Mouse (Mus musculus): ENCODE measurements at regions not wholly inside any gene's neighbourhood (a gene's known extent, or its start where the extent isn't known, plus 50 kb on each side); places are given as distances from the start of the nearest gene placed in this dataset.
A peak's percentile ranks its signal among the peaks of the same experiment; 100 is the strongest.

DNA sequence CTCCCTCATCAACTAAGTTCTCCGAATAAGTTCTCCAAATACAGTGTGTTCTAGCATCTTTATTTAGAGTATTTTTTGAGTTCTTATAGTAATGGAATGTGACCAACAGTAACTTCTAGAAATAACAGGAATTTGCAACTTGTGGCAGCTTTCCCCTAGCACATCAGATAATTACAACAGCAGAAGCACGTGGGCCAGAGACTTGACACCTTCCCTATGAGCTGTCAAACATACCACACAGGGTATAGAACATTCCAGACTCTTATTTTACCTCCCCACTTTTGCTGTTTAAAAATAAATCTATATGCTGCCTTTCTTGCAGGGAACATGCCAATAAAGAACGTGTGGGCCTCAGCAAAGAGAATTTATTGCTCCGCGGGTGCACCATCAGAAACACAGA is 77.4 kb upstream of the Commd8 start:
- peak; percentile 31 to 73 for DNase-seq (ENCODE audit: low spot score in 2 of 2)

DNA sequence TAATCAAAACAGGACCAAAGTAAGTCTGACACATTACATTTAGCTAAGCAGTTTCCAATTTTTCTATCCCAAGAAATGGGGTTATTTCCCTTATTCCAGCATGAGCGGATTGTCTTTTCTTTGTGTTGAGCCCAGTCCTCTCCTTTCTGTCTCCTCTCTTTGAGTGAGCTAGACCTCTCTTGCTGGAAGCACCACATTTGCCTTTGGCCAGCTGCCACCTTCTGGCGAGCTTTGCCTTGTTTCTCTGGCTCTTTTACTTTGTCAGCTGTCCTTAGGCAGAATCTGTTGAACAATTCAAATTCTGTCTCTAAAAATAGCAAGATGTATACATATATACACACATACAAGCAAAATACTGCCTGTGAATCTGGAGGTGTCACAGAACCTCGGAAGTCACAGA is 76.1 kb upstream of the Commd8 start:
- intact Hi-C loops (cut with DNase I), result no loop called here

More for the DNA sequence above, 77.4 kb upstream of the Commd8 start:
- intact Hi-C loops (cut with DNase I), result no loop called here

GRCm38 (mm10) chr5:72242981-72243380 is 75.0 kb upstream of the Commd8 start:
- intact Hi-C loops (cut with DNase I), result no loop called here
- DNase-seq (ENCODE audit: low spot score in 2 of 2), result no peak

More for the DNA sequence above, 76.1 kb upstream of the Commd8 start:
- DNase-seq (ENCODE audit: low spot score in 2 of 2), result peak in 1 of 2 experiments; percentile 55

- intact Hi-C loops (cut with DNase I), result no loop called here
- DNase-seq (ENCODE audit: low spot score in 2 of 2), result no peak
Measured at GRCm38 (mm10) chr5:72241451-72241850, 73.5 kb upstream of the Commd8 start.

GRCm38 (mm10) chr5:72240271-72240670 is 72.3 kb upstream of the Commd8 start:
- intact Hi-C loops (cut with DNase I), result no loop called here
- DNase-seq (ENCODE audit: low spot score in 2 of 2), result no peak

GRCm38 (mm10) chr5:72227002-72227401 is 59.0 kb upstream of the Commd8 start:
- intact Hi-C loops (cut with DNase I), result no loop called here

GRCm38 (mm10) chr5:72225576-72226298 is 57.7 kb upstream of the Commd8 start:
- intact Hi-C loops (cut with DNase I), result no loop called here
- DNase-seq (ENCODE audit: low spot score in 2 of 2), result no peak

More at GRCm38 (mm10) chr5:72227002-72227401, 59.0 kb upstream of the Commd8 start:
- no peak for DNase-seq (ENCODE audit: low spot score in 2 of 2)

- no peak for DNase-seq (ENCODE audit: low spot score in 2 of 2)
- intact Hi-C loops (cut with DNase I), result no loop called here
Measured at GRCm38 (mm10) chr5:72225056-72225455, 57.1 kb upstream of the Commd8 start.

DNA sequence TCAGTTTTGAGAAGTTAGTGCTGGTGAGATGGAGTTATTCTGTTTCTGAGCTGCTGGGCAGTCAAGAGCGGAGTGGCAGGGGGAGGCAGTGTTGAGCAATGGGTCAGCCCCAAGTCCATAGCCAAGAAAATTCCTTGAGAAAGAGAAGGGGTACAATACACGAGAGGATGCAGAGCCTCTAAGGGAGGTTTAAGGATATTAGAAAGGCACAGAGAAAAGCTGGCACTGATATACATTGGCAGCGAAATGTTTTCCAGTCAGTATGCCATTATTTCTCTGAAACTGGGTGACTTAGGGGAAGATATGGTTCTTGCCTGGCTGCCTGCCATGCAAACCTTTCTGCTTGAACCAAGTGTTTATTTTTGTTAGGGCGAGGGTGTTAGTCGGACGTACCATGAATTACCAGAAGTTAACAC is 56.6 kb upstream of the Commd8 start:
- intact Hi-C loops (cut with DNase I), result no loop called here

GRCm38 (mm10) chr5:72222902-72223301 is 54.9 kb upstream of the Commd8 start:
- intact Hi-C loops (cut with DNase I), result no loop called here
- DNase-seq (ENCODE audit: low spot score in 2 of 2), result no peak

More for the DNA sequence above, 56.6 kb upstream of the Commd8 start:
- DNase-seq (ENCODE audit: low spot score in 2 of 2), result no peak

DNA sequence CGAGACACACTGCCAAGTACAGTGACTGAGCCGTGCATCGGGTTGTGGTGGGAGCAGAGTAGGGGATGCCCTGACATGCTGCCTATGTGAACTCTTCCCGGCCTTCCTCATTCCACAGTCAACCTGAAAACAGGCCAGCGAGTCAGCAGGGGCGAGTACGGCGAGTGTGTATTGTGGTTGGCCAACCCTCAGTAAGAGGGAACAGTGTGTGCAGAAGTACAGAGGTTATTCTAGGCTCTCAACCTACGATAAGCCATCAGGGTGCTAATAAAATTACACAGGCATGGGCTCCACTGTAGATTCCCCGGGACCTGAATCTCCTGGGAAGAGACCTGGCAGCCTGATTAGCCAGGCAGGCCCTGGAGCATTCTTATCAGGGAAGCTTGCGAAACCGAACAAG is 51.7 kb upstream of the Commd8 start:
- intact Hi-C loops (cut with DNase I), result no loop called here
- DNase-seq (ENCODE audit: low spot score in 2 of 2), result no peak

- intact Hi-C loops (cut with DNase I), result no loop called here
- DNase-seq (ENCODE audit: low spot score in 2 of 2), result no peak
Measured at GRCm38 (mm10) chr5:72219248-72219647, 51.3 kb upstream of the Commd8 start.
